Mouse (Mus musculus): ENCODE results near the gene Cdh15. TPM values are rescaled to one million over a fixed set of nuclear protein-coding genes. Genes with fewer than 3 reads are reported as not detected.

The Cdh15 gene
- polyA plus RNA-seq, 1 experiment from 2014 or later, result 0.28 TPM

- Histone ChIP-seq H3K4me3 (no peak overlapping the region), H3K9ac (no peak overlapping the region), H3K4me1 (no peaks in the 10 kb centered on the region), H3K36me3 (ENCODE audit: poor library complexity, severe bottlenecking) (no peaks in the 10 kb centered on the region), H3K9me3 (replicated peaks) (peaks cover 10% of the 10 kb centered on the region), H3K4me2 (no peak overlapping the region), H3K27ac (no peak overlapping the region), H3K27me3 (peaks cover 17% of the 10 kb centered on the region)
- ATAC-seq, result no peak
- 86% methylated on average over 8 of the region's 8 CpGs for WGBS
These were observed 18.5 kb downstream of the Cdh15 start for GRCm38 (mm10) chr8:122866231-122866630.

GRCm38 (mm10) chr8:122867982-122868381 lies 20.2 kb downstream of the Cdh15 start:
- no peak overlapping the region for H3K27ac ChIP-seq
- peaks cover 21% of the 10 kb centered on the region for H3K27me3 ChIP-seq
- no peak overlapping the region for H3K4me3 ChIP-seq
- H3K4me2 ChIP-seq, result no peak overlapping the region
- no peak overlapping the region for H3K9ac ChIP-seq
- H3K9me3 ChIP-seq (replicated peaks), result peaks cover 10% of the 10 kb centered on the region
- H3K4me1 ChIP-seq, result no peaks in the 10 kb centered on the region
- WGBS, result 89% methylated on average over 6 of the region's 6 CpGs
- ATAC-seq, result no peak
- no peaks in the 10 kb centered on the region for H3K36me3 ChIP-seq (ENCODE audit: poor library complexity, severe bottlenecking)

GRCm38 (mm10) chr8:122870377-122870863 lies 22.7 kb downstream of the Cdh15 start:
- Histone ChIP-seq H3K9me3 (replicated peaks) (peaks cover 5% of the 10 kb centered on the region), H3K27me3 (peaks cover 21% of the 10 kb centered on the region), H3K27ac (no peak overlapping the region), H3K4me2 (no peak overlapping the region), H3K9ac (no peak overlapping the region), H3K4me3 (no peak overlapping the region), H3K4me1 (no peaks in the 10 kb centered on the region), H3K36me3 (ENCODE audit: poor library complexity, severe bottlenecking) (no peaks in the 10 kb centered on the region)
- ATAC-seq, result no peak
- 14% methylated on average over 31 of the region's 31 CpGs for WGBS

GRCm38 (mm10) chr8:122871663-122872062 lies 23.9 kb downstream of the Cdh15 start:
- Histone ChIP-seq H3K4me3 (no peak overlapping the region), H3K4me2 (no peak overlapping the region), H3K4me1 (no peaks in the 10 kb centered on the region), H3K9ac (no peak overlapping the region), H3K27me3 (peaks cover 13% of the 10 kb centered on the region), H3K36me3 (ENCODE audit: poor library complexity, severe bottlenecking) (no peaks in the 10 kb centered on the region), H3K9me3 (replicated peaks) (no peaks in the 10 kb centered on the region), H3K27ac (no peak overlapping the region)
- ATAC-seq, result no peak
- WGBS, result 57% methylated on average over 9 of the region's 9 CpGs

GRCm38 (mm10) chr8:122873171-122873570 lies 25.4 kb downstream of the Cdh15 start:
- Histone ChIP-seq H3K9me3 (replicated peaks) (no peaks in the 10 kb centered on the region), H3K36me3 (ENCODE audit: poor library complexity, severe bottlenecking) (no peaks in the 10 kb centered on the region), H3K4me1 (no peaks in the 10 kb centered on the region), H3K4me2 (no peak overlapping the region), H3K9ac (no peak overlapping the region), H3K27me3 (peaks cover 13% of the 10 kb centered on the region), H3K27ac (no peak overlapping the region), H3K4me3 (no peak overlapping the region)
- ATAC-seq, result no peak
- 57% methylated on average over 6 of the region's 6 CpGs for WGBS

GRCm38 (mm10) chr8:122875186-122875585 lies 27.4 kb downstream of the Cdh15 start:
- H3K9ac ChIP-seq, result no peak overlapping the region
- H3K4me2 ChIP-seq, result no peak overlapping the region
- 84% methylated on average over 5 of the region's 5 CpGs for WGBS
- no peak overlapping the region for H3K4me3 ChIP-seq
- ATAC-seq, result no peak
- no peaks in the 10 kb centered on the region for H3K36me3 ChIP-seq (ENCODE audit: poor library complexity, severe bottlenecking)
- H3K4me1 ChIP-seq, result no peaks in the 10 kb centered on the region
- H3K27me3 ChIP-seq, result peaks cover 8% of the 10 kb centered on the region; the same call in 1 of the 2 replicates
- H3K9me3 ChIP-seq (replicated peaks), result no peaks in the 10 kb centered on the region
- no peak overlapping the region for H3K27ac ChIP-seq

GRCm38 (mm10) chr8:122878231-122878630 lies 30.5 kb downstream of the Cdh15 start:
- no peak for ATAC-seq
- H3K36me3 ChIP-seq (ENCODE audit: poor library complexity, severe bottlenecking), result peaks cover 20% of the 10 kb centered on the region
- no peak overlapping the region for H3K9ac ChIP-seq
- H3K4me2 ChIP-seq, result no peak overlapping the region
- H3K4me3 ChIP-seq, result no peak overlapping the region
- H3K4me1 ChIP-seq, result no peaks in the 10 kb centered on the region
- WGBS, result 85% methylated on average over 3 of the region's 3 CpGs
- H3K9me3 ChIP-seq (replicated peaks), result no peaks in the 10 kb centered on the region
- H3K27ac ChIP-seq, result no peak overlapping the region
- no peaks in the 10 kb centered on the region for H3K27me3 ChIP-seq

- no peak for ATAC-seq
- 71% methylated on average over 3 of the region's 3 CpGs for WGBS
- H3K36me3 ChIP-seq (ENCODE audit: poor library complexity, severe bottlenecking), result peaks cover 40% of the 10 kb centered on the region
- H3K4me2 ChIP-seq, result no peak overlapping the region
- H3K4me1 ChIP-seq, result no peaks in the 10 kb centered on the region
- H3K27ac ChIP-seq, result no peak overlapping the region
- H3K9ac ChIP-seq, result no peak overlapping the region
- H3K9me3 ChIP-seq (replicated peaks), result no peaks in the 10 kb centered on the region
- H3K27me3 ChIP-seq, result no peaks in the 10 kb centered on the region
- no peak overlapping the region for H3K4me3 ChIP-seq
These were observed 32.5 kb downstream of the Cdh15 start for GRCm38 (mm10) chr8:122880302-122880701.

GRCm38 (mm10) chr8:122883671-122884070 lies 35.9 kb downstream of the Cdh15 start:
- WGBS, result 88% methylated on average over 10 of the region's 10 CpGs
- no peaks in the 10 kb centered on the region for H3K9me3 ChIP-seq (replicated peaks)
- H3K36me3 ChIP-seq (ENCODE audit: poor library complexity, severe bottlenecking), result peaks cover 74% of the 10 kb centered on the region
- H3K27ac ChIP-seq, result no peak overlapping the region
- H3K4me1 ChIP-seq, result no peaks in the 10 kb centered on the region
- no peak overlapping the region for H3K4me3 ChIP-seq
- no peak overlapping the region for H3K9ac ChIP-seq
- no peak for ATAC-seq
- no peak overlapping the region for H3K4me2 ChIP-seq
- no peaks in the 10 kb centered on the region for H3K27me3 ChIP-seq

GRCm38 (mm10) chr8:122891440-122891839 lies 43.7 kb downstream of the Cdh15 start:
- Histone ChIP-seq H3K27me3 (no peaks in the 10 kb centered on the region), H3K4me2 (no peak overlapping the region), H3K36me3 (ENCODE audit: poor library complexity, severe bottlenecking) (peaks cover 99% of the 10 kb centered on the region), H3K4me3 (no peak overlapping the region), H3K4me1 (no peaks in the 10 kb centered on the region), H3K9me3 (replicated peaks) (no peaks in the 10 kb centered on the region), H3K9ac (no peak overlapping the region), H3K27ac (no peak overlapping the region)
- WGBS, result 86% methylated on average over 12 of the region's 12 CpGs
- no peak for ATAC-seq

GRCm38 (mm10) chr8:122893451-122893850 lies 45.7 kb downstream of the Cdh15 start:
- no peaks in the 10 kb centered on the region for H3K27me3 ChIP-seq
- H3K9ac ChIP-seq, result no peak overlapping the region
- H3K9me3 ChIP-seq (replicated peaks), result no peaks in the 10 kb centered on the region
- peaks cover 99% of the 10 kb centered on the region for H3K36me3 ChIP-seq (ENCODE audit: poor library complexity, severe bottlenecking)
- no peak for ATAC-seq
- 91% methylated on average over 12 of the region's 12 CpGs for WGBS
- no peaks in the 10 kb centered on the region for H3K4me1 ChIP-seq
- H3K4me2 ChIP-seq, result no peak overlapping the region
- H3K4me3 ChIP-seq, result no peak overlapping the region
- H3K27ac ChIP-seq, result no peak overlapping the region

GRCm38 (mm10) chr8:122896317-122896716 lies 48.6 kb downstream of the Cdh15 start:
- ATAC-seq, result no peak

GRCm38 (mm10) chr8:122897200-122897599 lies 49.4 kb downstream of the Cdh15 start:
- ATAC-seq, result no peak
- no peak overlapping the region for H3K4me3 ChIP-seq
- H3K4me2 ChIP-seq, result no peak overlapping the region
- H3K36me3 ChIP-seq (ENCODE audit: poor library complexity, severe bottlenecking), result peaks cover 78% of the 10 kb centered on the region
- H3K4me1 ChIP-seq, result no peaks in the 10 kb centered on the region
- no peak overlapping the region for H3K27ac ChIP-seq
- no peaks in the 10 kb centered on the region for H3K9me3 ChIP-seq (replicated peaks)
- 94% methylated on average over 8 of the region's 8 CpGs for WGBS
- no peak overlapping the region for H3K9ac ChIP-seq
- no peaks in the 10 kb centered on the region for H3K27me3 ChIP-seq

More at GRCm38 (mm10) chr8:122896317-122896716, 48.6 kb downstream of the Cdh15 start:
- Histone ChIP-seq H3K4me2 (no peak overlapping the region), H3K4me1 (no peaks in the 10 kb centered on the region), H3K27ac (no peak overlapping the region), H3K9ac (no peak overlapping the region), H3K4me3 (no peak overlapping the region), H3K9me3 (replicated peaks) (no peaks in the 10 kb centered on the region), H3K27me3 (no peaks in the 10 kb centered on the region), H3K36me3 (ENCODE audit: poor library complexity, severe bottlenecking) (peaks cover 86% of the 10 kb centered on the region)
- WGBS, result 93% methylated on average over 11 of the region's 11 CpGs
